Mouse (Mus musculus) thymus, adult 2 months (tissue): Measurements from ENCODE around the gene Stim1. TPM values are rescaled to one million over a fixed set of nuclear protein-coding genes. Genes with fewer than 3 reads are reported as not detected.
"Not testable (repeated sequence)": the region's sequence is repeated elsewhere in the genome, so short reads cannot be mapped to it uniquely, and the experiment has no call there.

Source experiments
- DNase-seq: peaks from one replicate; pipeline ENCODE4 v3.0.0; 2021
- H3K27ac ChIP-seq: fragments of 200-500 bp; 2 replicates; pipeline ENCODE4 v1.5.1; 2012; ENCODE audit warnings: low read length, control low read depth; ENCODE audit not compliant: control insufficient read depth, insufficient read depth
- H3K27me3 ChIP-seq: fragments of 200-500 bp; 2 replicates; pipeline ENCODE4 v1.6.1; 2012; ENCODE audit warnings: mild to moderate bottlenecking, low read length, moderate library complexity, mixed read lengths; ENCODE audit not compliant: control insufficient read depth, insufficient read depth
- H3K36me3 ChIP-seq: fragments of 200-500 bp; 2 replicates; pipeline ENCODE4 v1.6.1; 2012; ENCODE audit warnings: mild to moderate bottlenecking, low read length, moderate library complexity; ENCODE audit not compliant: control insufficient read depth, insufficient read depth
- H3K4me1 ChIP-seq: fragments of 200-500 bp; replicated peaks from 2 replicates; pipeline ENCODE4 v1.6.1; 2012; ENCODE audit warnings: low read length; ENCODE audit not compliant: control insufficient read depth, insufficient read depth
- H3K4me3 ChIP-seq: fragments of 200-500 bp; 2 replicates; pipeline ENCODE4 v1.5.1; 2012; ENCODE audit warnings: mild to moderate bottlenecking, low read length, control low read depth, moderate library complexity; ENCODE audit not compliant: control insufficient read depth, insufficient read depth
- CTCF ChIP-seq: fragments of 200-500 bp; IDR thresholded peaks from 2 replicates; pipeline ENCODE4 v1.5.1; 2012; ENCODE audit warnings: mild to moderate bottlenecking, control low read depth, low read length, moderate library complexity, borderline replicate concordance; ENCODE audit not compliant: control insufficient read depth, poor library complexity, insufficient read depth; ENCODE audit errors: extremely low read depth
- POLR2A ChIP-seq: fragments of 200-500 bp; IDR thresholded peaks from 2 replicates; pipeline ENCODE4 v1.6.1; 2012; ENCODE audit warnings: mild to moderate bottlenecking, low read length, control low read depth, moderate library complexity; ENCODE audit not compliant: control insufficient read depth, poor library complexity, insufficient read depth; ENCODE audit errors: extremely low read depth
- WGBS: fragments of 180-500 bp; shearing (Covaris S2); methylation state at CpG from one replicate; pipeline ENCODE4 v1.1.7; 2018; 5-methylcytosine and 5-hydroxymethylcytosine counted together
- polyA plus RNA-seq: library from polyadenylated mRNA; depleted of rRNA; stranded (reverse); fragments of >200 nt; gene quantifications from 2 replicates; pipeline ENCODE4 v1.2.3, GENCODE M21; 2012

The Stim1 gene
- polyA plus RNA-seq, 1 experiment, result 98.6 TPM

DNA sequence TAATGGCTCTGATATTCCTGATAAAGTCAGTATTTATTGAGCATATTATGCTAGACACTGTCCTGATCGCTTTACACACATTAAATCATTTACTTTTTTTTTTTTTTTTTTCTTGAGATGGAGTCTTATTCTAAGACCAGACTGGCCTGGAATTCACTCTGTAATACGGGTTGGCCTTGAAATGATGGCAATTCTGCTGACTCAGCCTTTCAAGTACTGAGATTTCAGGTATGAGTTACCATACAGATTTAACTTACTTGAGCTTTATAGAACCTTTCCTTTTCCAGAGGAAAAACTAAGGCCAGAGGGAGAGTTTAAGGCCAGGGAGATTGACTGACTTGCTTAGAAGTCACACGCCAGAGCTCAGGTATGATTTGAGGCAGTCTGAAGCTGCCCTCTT, 11.0 kb upstream of the Stim1 start:
- Histone ChIP-seq H3K4me3 (no peak overlapping the region), H3K4me1 (peaks cover 8% of the 10 kb centered on the region), H3K27ac (no peak overlapping the region), H3K27me3 (no peaks in the 10 kb centered on the region), H3K36me3 (no peaks in the 10 kb centered on the region)
- no peak for TF ChIP-seq CTCF
- 98% methylated on average over 3 of the region's 3 CpGs for WGBS
- no peak for DNase-seq

GRCm38 (mm10) chr7:102258189-102258588, 9.4 kb upstream of the Stim1 start:
- WGBS, result 22% methylated on average over 4 of the region's 4 CpGs

GRCm38 (mm10) chr7:102258753-102259152, 8.9 kb upstream of the Stim1 start:
- WGBS, result 66% methylated on average over 3 of the region's 3 CpGs
- no peak for DNase-seq

More at GRCm38 (mm10) chr7:102258189-102258588, 9.4 kb upstream of the Stim1 start:
- no peaks in the 10 kb centered on the region for H3K27me3 ChIP-seq
- no peaks in the 10 kb centered on the region for H3K36me3 ChIP-seq
- TF ChIP-seq POLR2A, result no peak
- no peak for TF ChIP-seq CTCF
- peak; percentile 83 for DNase-seq
- peaks cover 8% of the 10 kb centered on the region for H3K4me1 ChIP-seq
- H3K4me3 ChIP-seq, result no peak overlapping the region
- H3K27ac ChIP-seq, result no peak overlapping the region

GRCm38 (mm10) chr7:102259716-102260479, 7.7 kb upstream of the Stim1 start:
- no peak for DNase-seq
- Histone ChIP-seq H3K27me3 (no peaks in the 10 kb centered on the region), H3K36me3 (no peaks in the 10 kb centered on the region), H3K4me1 (peaks cover 10% of the 10 kb centered on the region), H3K4me3 (no peak overlapping the region), H3K27ac (no peak overlapping the region)
- TF ChIP-seq POLR2A (no peak), CTCF (no peak)
- WGBS, result 88% methylated on average over 10 of the region's 10 CpGs

More at GRCm38 (mm10) chr7:102258753-102259152, 8.9 kb upstream of the Stim1 start:
- Histone ChIP-seq H3K4me1 (peaks cover 8% of the 10 kb centered on the region), H3K4me3 (no peak overlapping the region), H3K27ac (no peak overlapping the region), H3K36me3 (no peaks in the 10 kb centered on the region), H3K27me3 (no peaks in the 10 kb centered on the region)
- TF ChIP-seq POLR2A, result no peak
- no peak for TF ChIP-seq CTCF

DNA sequence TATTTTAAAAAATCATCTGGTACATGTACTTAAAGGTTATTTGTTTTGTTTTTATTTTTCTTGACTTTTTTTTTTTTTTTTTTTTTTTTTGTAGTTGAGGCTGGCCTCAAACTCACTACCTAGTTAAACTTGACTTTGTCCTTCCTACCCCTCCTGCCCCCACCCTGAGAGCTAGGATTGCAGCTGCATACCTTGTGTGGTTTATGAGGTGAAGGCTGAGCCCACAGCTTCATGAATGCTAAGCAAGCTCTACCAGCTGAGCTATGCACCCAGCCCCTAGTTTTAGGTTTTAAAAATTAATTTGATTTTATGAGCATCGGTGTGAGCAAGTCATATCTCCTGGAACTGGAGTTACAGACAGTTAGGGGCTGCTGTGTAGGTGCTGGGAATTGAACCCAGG, 7.1 kb upstream of the Stim1 start:
- Histone ChIP-seq H3K27ac (peak overlapping the region; percentile 59; the same call in 1 of the 2 replicates), H3K4me1 (peaks cover 15% of the 10 kb centered on the region), H3K36me3 (no peaks in the 10 kb centered on the region), H3K27me3 (no peaks in the 10 kb centered on the region), H3K4me3 (no peak overlapping the region)
- TF ChIP-seq CTCF, result no peak
- no peak for TF ChIP-seq POLR2A
- peak; percentile 53 for DNase-seq
- WGBS, result 6% methylated on average over 1 of the region's 1 CpGs

- Histone ChIP-seq H3K4me3 (no peak overlapping the region), H3K36me3 (no peaks in the 10 kb centered on the region), H3K27ac (no peak overlapping the region), H3K4me1 (peaks cover 21% of the 10 kb centered on the region), H3K27me3 (no peaks in the 10 kb centered on the region)
- no peak for DNase-seq
- no peak for TF ChIP-seq CTCF
- TF ChIP-seq POLR2A, result no peak
- WGBS, result 98% methylated on average over 2 of the region's 2 CpGs
Measured at GRCm38 (mm10) chr7:102263020-102263419, 4.6 kb upstream of the Stim1 start.

- Histone ChIP-seq H3K27ac (peak overlapping the region; percentile 96), H3K4me1 (peaks cover 16% of the 10 kb centered on the region)
- WGBS, result 34% methylated on average over 10 of the region's 10 CpGs
- H3K27me3 ChIP-seq, H3K36me3 ChIP-seq, H3K4me3 ChIP-seq: not testable (repeated sequence)
- DNase-seq, result peak; percentile 32
Measured at GRCm38 (mm10) chr7:102266021-102266400, 1.6 kb upstream of the Stim1 start.
